Mouse (Mus musculus) limb, embryonic 15.5 days (tissue): ENCODE results near the gene Adora2a. TPM values are rescaled to one million over a fixed set of nuclear protein-coding genes. Genes with fewer than 3 reads are reported as not detected.

Experiments
- ATAC-seq: fragments of 200-750 bp; cut with Nextera tagmentation; 2 replicates; pipeline ENCODE4 v1.8.0; 2017; ENCODE audit warnings: low read depth, moderate TSS enrichment; ENCODE audit not compliant: insufficient number of reproducible peaks, low FRiP score, low TSS enrichment
- H3K27ac ChIP-seq: fragments of 300-500 bp; sonication (generic); 2 replicates; pipeline ENCODE4 v1.5.1; 2015; ENCODE audit warnings: moderate library complexity, mild to moderate bottlenecking, inconsistent platforms
- H3K27me3 ChIP-seq: fragments of 300-500 bp; sonication (generic); 2 replicates; pipeline ENCODE4 v1.6.1; 2015; ENCODE audit warnings: inconsistent platforms
- H3K36me3 ChIP-seq: fragments of 300-500 bp; sonication (generic); 2 replicates; pipeline ENCODE4 v1.6.1; 2015; ENCODE audit warnings: inconsistent platforms
- H3K4me1 ChIP-seq: fragments of 300-500 bp; sonication (generic); 2 replicates; pipeline ENCODE4 v1.6.1; 2015; ENCODE audit warnings: inconsistent platforms
- H3K4me2 ChIP-seq: fragments of 300-500 bp; sonication (generic); 2 replicates; pipeline ENCODE4 v1.6.1; 2015; ENCODE audit warnings: mild to moderate bottlenecking, inconsistent platforms
- H3K4me3 ChIP-seq: fragments of 300-500 bp; sonication (generic); 2 replicates; pipeline ENCODE4 v1.5.1; 2015; ENCODE audit warnings: mild to moderate bottlenecking, inconsistent platforms
- H3K9ac ChIP-seq: fragments of 300-500 bp; sonication (generic); 2 replicates; pipeline ENCODE4 v1.6.1; 2015; ENCODE audit warnings: inconsistent platforms
- H3K9me3 ChIP-seq: fragments of 300-500 bp; sonication (generic); 2 replicates; pipeline ENCODE4 v1.6.1; 2016; ENCODE audit warnings: inconsistent platforms
- WGBS: fragments of 180-500 bp; shearing (Covaris S2); methylation state at CpG from one replicate; pipeline ENCODE4 v1.1.7; 2015; 5-methylcytosine and 5-hydroxymethylcytosine counted together
- polyA plus RNA-seq: library from polyadenylated mRNA; unstranded; fragments of >200 nt; fragmentation: Nextera tagmentation; extraction: Ambion mirVana; gene quantifications from 2 replicates; pipeline ENCODE4 v1.2.1, GENCODE M21; 2015

Adora2a gene
- polyA plus RNA-seq, 1 experiment from 2014 or later = 2.9 TPM

GRCm38 (mm10) chr10:75314190-75314980 lies 2.3 kb upstream of the Adora2a start:
- H3K4me3 ChIP-seq = no peak overlapping the region
- H3K9ac ChIP-seq = no peak overlapping the region
- no peak for ATAC-seq
- peaks cover 34% of the 10 kb centered on the region for H3K27me3 ChIP-seq
- 72% methylated on average over 6 of the region's 6 CpGs for WGBS
- H3K4me1 ChIP-seq = peaks cover 22% of the 10 kb centered on the region
- no peaks in the 10 kb centered on the region for H3K9me3 ChIP-seq
- H3K36me3 ChIP-seq = peaks cover 36% of the 10 kb centered on the region
- no peak overlapping the region for H3K4me2 ChIP-seq
- H3K27ac ChIP-seq = no peak overlapping the region

DNA sequence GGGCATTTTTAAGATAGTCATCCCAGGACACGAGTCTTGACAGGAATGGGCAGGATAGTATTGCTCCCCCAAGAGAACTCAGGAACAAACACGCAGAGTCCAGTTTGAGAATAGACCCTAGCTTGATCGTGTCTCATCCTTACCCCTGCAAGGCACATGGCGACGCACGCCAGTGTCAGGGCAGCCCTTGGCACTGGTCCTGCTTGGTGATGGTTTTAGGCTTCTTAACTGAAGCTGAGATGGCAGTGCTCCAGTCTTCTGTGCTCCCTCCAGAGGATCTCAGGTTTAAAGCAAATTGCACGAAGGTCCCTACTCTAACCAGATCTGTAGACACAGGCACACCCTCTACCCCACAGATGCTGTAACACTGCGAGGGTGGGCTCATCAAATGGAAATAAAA lies 921 bp upstream of the Adora2a start:
- peaks cover 39% of the 10 kb centered on the region for H3K27me3 ChIP-seq
- H3K36me3 ChIP-seq = peaks cover 22% of the 10 kb centered on the region
- 64% methylated on average over 8 of the region's 8 CpGs for WGBS
- no peaks in the 10 kb centered on the region for H3K9me3 ChIP-seq
- no peak overlapping the region for H3K4me3 ChIP-seq
- ATAC-seq = no peak
- H3K27ac ChIP-seq = no peak overlapping the region
- no peak overlapping the region for H3K9ac ChIP-seq
- no peak overlapping the region for H3K4me2 ChIP-seq
- peaks cover 22% of the 10 kb centered on the region for H3K4me1 ChIP-seq

DNA sequence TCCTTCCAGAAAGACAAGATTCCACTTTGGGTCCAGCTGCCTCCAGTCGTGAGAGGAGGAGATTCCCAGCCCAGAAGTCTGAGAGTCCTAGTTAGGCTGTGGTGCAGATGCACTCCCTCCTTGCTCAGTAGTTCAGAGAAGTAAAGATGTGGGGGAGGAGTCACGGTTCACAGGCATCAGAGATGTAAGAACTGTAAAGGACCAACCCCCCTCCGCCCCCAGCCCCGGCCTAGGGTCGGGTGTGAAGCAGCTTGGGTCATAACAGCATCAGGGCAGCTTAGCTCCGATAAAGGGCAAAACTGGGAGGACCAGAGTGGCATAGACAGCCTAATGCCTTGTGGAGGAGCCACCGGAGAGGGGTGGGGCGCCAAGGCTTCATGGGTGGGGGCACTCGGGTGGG lies 205 bp upstream of the Adora2a start:
- 3% methylated on average over 9 of the region's 9 CpGs for WGBS
- Histone ChIP-seq H3K9ac (peak overlapping the region; percentile 28; the same call in 1 of the 2 replicates), H3K27me3 (peaks cover 39% of the 10 kb centered on the region), H3K9me3 (no peaks in the 10 kb centered on the region), H3K4me3 (peak overlapping the region; percentile 49), H3K36me3 (peaks cover 16% of the 10 kb centered on the region), H3K4me2 (peak overlapping the region; percentile 83), H3K27ac (no peak overlapping the region), H3K4me1 (peaks cover 22% of the 10 kb centered on the region)
- no peak for ATAC-seq

DNA sequence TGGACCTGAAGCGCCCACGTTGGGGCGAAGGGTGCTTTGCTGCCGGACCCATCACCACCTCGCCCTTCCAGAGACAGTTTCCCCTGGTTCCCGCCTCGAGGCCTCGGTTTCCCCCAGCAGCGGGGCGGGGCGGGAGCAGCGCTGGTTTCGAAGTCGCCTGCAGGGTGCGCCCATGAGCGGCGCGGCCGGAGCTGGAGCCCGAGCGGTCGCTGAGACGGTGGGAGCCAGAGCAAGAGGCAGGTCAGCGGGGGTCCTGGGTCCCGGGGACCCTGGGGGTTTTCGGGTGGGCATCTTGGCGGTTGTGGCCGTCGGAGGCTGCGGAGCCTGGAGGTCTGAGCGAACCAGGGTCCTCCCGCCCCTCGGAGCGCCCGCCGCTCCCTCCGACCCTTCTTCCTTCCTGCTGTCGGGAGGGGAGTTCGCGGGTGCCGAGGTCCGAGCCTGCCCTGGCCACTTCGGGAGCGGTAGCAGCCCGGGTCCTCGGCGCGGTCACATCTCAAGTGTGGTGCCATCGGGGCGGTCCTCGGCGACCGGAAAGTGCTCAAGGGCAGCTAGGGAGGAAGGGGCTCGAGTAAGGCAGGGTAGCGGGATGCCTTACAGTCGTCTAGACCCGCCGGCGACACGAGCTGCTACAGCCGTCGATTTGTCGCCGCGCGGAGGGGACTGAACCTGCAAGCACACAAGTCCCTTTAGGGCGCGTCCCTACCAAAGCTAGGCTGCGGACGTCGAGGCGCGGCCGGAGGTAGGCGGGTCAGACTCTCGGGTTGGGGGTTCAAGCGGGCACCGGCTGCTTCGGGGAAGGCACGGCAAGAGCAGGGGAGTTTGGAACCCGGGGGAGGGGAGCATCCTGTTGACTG lies 458 bp downstream of the Adora2a start:
- peaks cover 22% of the 10 kb centered on the region for H3K4me1 ChIP-seq
- no peak for ATAC-seq
- H3K27ac ChIP-seq = no peak overlapping the region
- H3K27me3 ChIP-seq = peaks cover 39% of the 10 kb centered on the region
- peaks cover 10% of the 10 kb centered on the region for H3K36me3 ChIP-seq
- H3K4me2 ChIP-seq = peak overlapping the region; percentile 83
- under 1% methylated on average over 81 of the region's 81 CpGs for WGBS
- H3K4me3 ChIP-seq = peak overlapping the region; percentile 49
- peak overlapping the region; percentile 28; the same call in 1 of the 2 replicates for H3K9ac ChIP-seq
- no peaks in the 10 kb centered on the region for H3K9me3 ChIP-seq

DNA sequence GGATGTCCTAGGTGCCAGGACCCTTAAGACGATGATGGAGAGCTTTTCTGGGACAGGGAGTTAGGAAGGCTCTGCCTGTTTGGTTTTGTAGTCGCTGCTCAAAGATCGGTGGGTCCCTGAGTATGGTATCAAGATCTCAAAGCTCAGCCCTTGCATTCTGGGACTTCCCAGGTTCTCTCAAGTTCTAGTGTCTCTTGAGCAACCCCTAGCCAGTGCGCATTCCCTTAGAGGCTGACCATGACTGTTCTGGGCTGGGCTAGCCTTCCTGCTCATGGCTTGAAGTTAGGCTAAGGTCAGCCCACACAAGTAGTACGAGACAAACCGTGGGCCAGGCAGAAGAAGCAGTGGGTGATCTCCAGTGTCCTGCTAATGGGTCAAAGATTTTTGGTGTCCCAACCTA lies 1.5 kb downstream of the Adora2a start:
- 79% methylated on average over 6 of the region's 6 CpGs for WGBS
- no peak overlapping the region for H3K27ac ChIP-seq
- H3K4me2 ChIP-seq = no peak overlapping the region
- H3K4me3 ChIP-seq = peak overlapping the region; percentile 49; the same call in 1 of the 2 replicates
- peaks cover under 1% of the 10 kb centered on the region; the same call in 1 of the 2 replicates for H3K36me3 ChIP-seq
- H3K9me3 ChIP-seq = no peaks in the 10 kb centered on the region
- H3K4me1 ChIP-seq = peaks cover 22% of the 10 kb centered on the region
- no peak overlapping the region for H3K9ac ChIP-seq
- ATAC-seq = no peak
- H3K27me3 ChIP-seq = peaks cover 39% of the 10 kb centered on the region

DNA sequence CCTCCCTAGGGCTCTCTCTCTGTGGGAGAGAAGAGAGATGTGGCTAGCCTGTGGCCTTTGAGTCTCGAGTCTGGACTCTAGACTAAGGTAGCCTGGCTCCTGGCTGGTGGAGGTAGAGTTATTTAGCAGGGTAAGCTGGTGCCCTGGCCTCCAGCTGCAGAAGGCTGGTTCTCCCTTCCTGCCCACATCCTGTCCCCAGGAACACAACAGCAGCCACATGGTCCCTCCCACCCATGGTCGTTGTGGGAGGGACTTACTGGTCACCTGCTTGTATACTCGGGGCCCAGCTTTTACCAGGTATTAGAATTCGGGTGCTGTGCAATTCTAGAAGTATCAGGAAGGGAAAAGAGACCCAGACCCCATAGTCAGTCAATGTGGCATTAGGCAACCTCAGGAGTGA lies 3.6 kb downstream of the Adora2a start:
- Histone ChIP-seq H3K4me2 (no peak overlapping the region), H3K9me3 (no peaks in the 10 kb centered on the region), H3K36me3 (no peaks in the 10 kb centered on the region), H3K27me3 (peaks cover 39% of the 10 kb centered on the region), H3K9ac (no peak overlapping the region), H3K27ac (no peak overlapping the region), H3K4me3 (no peak overlapping the region), H3K4me1 (peaks cover 22% of the 10 kb centered on the region)
- ATAC-seq = no peak
- WGBS = 48% methylated on average over 4 of the region's 4 CpGs

- WGBS = 55% methylated on average over 6 of the region's 6 CpGs
- no peaks in the 10 kb centered on the region; the same call in 1 of the 2 replicates for H3K4me1 ChIP-seq
- no peak overlapping the region for H3K27ac ChIP-seq
- no peak overlapping the region for H3K4me2 ChIP-seq
- H3K4me3 ChIP-seq = no peak overlapping the region
- peaks cover 20% of the 10 kb centered on the region for H3K27me3 ChIP-seq
- no peaks in the 10 kb centered on the region for H3K36me3 ChIP-seq
- no peaks in the 10 kb centered on the region for H3K9me3 ChIP-seq
- no peak for ATAC-seq
- H3K9ac ChIP-seq = no peak overlapping the region
Measured at GRCm38 (mm10) chr10:75322966-75323365, 6.3 kb downstream of the Adora2a start.

DNA sequence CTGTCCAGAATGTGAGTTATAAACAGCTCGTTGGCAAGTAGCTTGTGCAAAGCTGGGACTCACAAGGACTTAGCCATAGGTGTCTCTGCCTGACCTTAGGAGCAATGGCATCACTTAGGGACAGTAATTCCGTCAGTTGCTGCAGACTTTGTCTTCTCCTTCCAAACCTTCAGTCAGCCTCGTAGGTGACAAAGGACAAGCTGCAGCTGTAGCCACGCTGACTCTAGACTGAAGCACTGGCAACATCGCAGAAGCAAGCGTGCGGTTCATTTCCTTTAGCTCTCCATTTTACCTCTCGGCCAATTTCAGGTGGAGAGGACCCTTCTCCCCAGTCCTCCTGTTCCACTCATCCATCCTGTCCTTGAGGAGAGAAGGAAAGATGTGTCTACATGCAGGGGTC lies 7.3 kb downstream of the Adora2a start:
- Histone ChIP-seq H3K4me2 (no peak overlapping the region), H3K27me3 (peaks cover 10% of the 10 kb centered on the region), H3K9me3 (no peaks in the 10 kb centered on the region), H3K4me3 (no peak overlapping the region), H3K9ac (no peak overlapping the region), H3K36me3 (no peaks in the 10 kb centered on the region), H3K27ac (no peak overlapping the region), H3K4me1 (no peaks in the 10 kb centered on the region; the same call in 1 of the 2 replicates)
- WGBS = 84% methylated on average over 8 of the region's 8 CpGs
- no peak for ATAC-seq

GRCm38 (mm10) chr10:75324391-75324790 lies 7.7 kb downstream of the Adora2a start:
- no peak overlapping the region for H3K27ac ChIP-seq
- H3K9ac ChIP-seq = no peak overlapping the region
- no peak overlapping the region for H3K4me3 ChIP-seq
- H3K4me2 ChIP-seq = no peak overlapping the region
- H3K4me1 ChIP-seq = no peaks in the 10 kb centered on the region; the same call in 1 of the 2 replicates
- peaks cover 6% of the 10 kb centered on the region for H3K27me3 ChIP-seq
- ATAC-seq = no peak
- no peaks in the 10 kb centered on the region for H3K36me3 ChIP-seq
- WGBS = 69% methylated on average over 10 of the region's 10 CpGs
- H3K9me3 ChIP-seq = no peaks in the 10 kb centered on the region

GRCm38 (mm10) chr10:75325821-75326220 lies 9.1 kb downstream of the Adora2a start:
- no peaks in the 10 kb centered on the region for H3K9me3 ChIP-seq
- no peak overlapping the region for H3K4me3 ChIP-seq
- WGBS = 95% methylated on average over 23 of the region's 23 CpGs
- H3K27ac ChIP-seq = no peak overlapping the region
- H3K9ac ChIP-seq = no peak overlapping the region
- no peak for ATAC-seq
- H3K4me2 ChIP-seq = no peak overlapping the region
- H3K36me3 ChIP-seq = no peaks in the 10 kb centered on the region
- no peaks in the 10 kb centered on the region; the same call in 1 of the 2 replicates for H3K4me1 ChIP-seq
- H3K27me3 ChIP-seq = no peaks in the 10 kb centered on the region

GRCm38 (mm10) chr10:75326553-75326952 lies 9.9 kb downstream of the Adora2a start:
- Histone ChIP-seq H3K9me3 (no peaks in the 10 kb centered on the region), H3K4me2 (no peak overlapping the region), H3K36me3 (no peaks in the 10 kb centered on the region), H3K27me3 (no peaks in the 10 kb centered on the region), H3K27ac (no peak overlapping the region), H3K4me3 (no peak overlapping the region), H3K4me1 (no peaks in the 10 kb centered on the region; the same call in 1 of the 2 replicates), H3K9ac (no peak overlapping the region)
- 63% methylated on average over 3 of the region's 3 CpGs for WGBS
- ATAC-seq = no peak

DNA sequence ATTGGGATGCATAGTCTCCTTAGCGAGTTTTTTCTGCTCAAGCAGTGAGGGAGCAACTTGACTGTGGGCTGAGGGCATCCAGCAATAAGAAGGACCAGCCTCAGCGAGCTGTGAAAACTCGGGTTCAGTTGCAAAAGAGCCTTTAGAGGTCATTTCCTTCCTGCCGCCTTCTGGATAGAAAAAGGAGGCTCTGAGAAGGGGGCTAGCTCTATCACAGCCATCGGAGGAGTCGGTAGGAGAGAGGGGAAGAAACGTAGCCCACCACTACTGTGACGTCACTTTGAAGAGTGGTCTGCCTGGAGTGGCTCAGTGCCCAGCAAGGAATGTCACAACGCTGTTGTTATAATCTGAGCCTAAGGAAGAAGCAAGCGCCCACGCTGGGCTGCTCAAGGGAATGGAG lies 10.4 kb downstream of the Adora2a start:
- no peak for ATAC-seq
- no peaks in the 10 kb centered on the region for H3K36me3 ChIP-seq
- no peaks in the 10 kb centered on the region for H3K27me3 ChIP-seq
- no peak overlapping the region for H3K9ac ChIP-seq
- no peaks in the 10 kb centered on the region for H3K9me3 ChIP-seq
- 67% methylated on average over 11 of the region's 11 CpGs for WGBS
- H3K4me1 ChIP-seq = no peaks in the 10 kb centered on the region; the same call in 1 of the 2 replicates
- no peak overlapping the region for H3K27ac ChIP-seq
- no peak overlapping the region for H3K4me2 ChIP-seq
- H3K4me3 ChIP-seq = no peak overlapping the region
